Mouse (Mus musculus) lung, postnatal 10 days (tissue): ENCODE data around the gene Gm49320.

Experiments used
- DNase-seq: peaks from one replicate; pipeline ENCODE4 v3.0.0; 2021

The Gm49320 gene

DNA sequence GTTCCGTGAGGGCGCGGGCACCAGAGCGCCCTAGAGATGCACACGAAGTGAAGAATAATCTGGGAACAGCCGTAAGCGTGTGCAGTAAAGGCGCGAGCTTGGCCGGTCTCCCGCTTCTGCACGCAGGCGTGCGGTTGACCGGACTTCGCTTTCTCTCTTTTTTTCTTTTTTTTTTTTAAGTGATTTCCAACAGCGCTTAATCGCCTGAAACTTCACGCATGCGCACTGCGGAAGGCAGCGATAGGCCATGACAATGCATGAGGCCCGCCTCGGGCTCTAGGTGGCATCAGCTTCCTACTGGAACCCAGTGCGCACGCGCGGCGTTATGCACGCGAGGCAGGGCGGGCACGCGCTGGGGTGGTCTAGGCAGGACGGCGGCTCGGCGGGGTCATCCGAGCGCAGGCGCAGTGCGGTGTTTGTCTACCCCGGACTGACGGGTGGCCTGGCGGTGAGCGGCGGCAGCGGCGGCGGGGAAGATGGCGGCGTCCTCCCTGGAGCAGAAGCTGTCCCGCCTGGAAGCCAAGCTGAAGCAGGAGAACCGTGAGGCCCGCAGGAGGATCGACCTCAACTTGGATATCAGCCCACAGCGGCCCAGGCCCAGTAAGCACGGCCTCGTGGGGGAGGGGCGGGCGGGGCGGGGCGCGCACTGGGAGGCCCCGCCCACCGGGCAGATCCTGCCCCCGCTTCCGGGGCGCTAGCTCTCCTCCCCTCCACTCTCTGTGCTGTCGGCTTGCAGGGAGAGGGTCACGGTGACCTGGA, at the start of gene Gm49320, which contains the start of gene Map2k7:
Gm49320 (plus strand) TSS at position 432 of the 759 bp plus-strand sequence.
Map2k7 (plus strand) TSS at position 307 of the 759 bp plus-strand sequence.
- peak; percentile 100 for DNase-seq

DNA sequence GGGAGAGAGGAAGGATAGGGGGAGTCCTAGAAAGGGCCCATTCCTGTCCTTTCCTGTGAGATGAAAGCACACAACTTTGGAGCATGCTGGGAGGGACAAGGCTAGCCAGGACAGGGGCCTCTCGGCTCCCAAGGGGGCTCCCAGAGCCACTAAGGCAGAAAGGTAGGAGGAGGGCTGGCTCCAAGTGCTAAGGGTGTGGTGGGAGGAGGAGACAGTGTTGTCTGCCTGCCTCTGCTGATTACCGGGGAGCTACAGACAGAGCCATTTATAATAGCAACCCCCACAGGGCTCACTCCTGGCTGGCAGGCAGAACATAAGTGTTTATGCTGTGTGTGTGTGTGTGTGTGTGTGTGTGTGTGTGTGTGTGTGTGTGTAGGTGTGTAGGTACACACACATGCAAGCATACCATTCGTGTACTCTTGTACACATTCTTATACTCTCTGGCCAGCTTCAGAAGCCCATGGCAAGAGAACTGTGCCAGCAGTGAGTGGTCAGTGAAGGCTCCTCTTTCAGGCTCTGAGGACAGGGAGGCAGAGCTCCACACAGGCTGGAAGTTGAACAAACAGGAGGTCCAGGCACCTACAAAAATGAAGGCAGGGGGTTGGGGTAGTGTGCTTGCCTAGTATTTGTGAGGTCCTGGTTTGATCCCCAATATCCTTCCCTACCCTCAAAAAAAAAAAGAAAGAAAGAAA, 49.5 kb upstream of the Gm49320 start:
- no peak for DNase-seq

DNA sequence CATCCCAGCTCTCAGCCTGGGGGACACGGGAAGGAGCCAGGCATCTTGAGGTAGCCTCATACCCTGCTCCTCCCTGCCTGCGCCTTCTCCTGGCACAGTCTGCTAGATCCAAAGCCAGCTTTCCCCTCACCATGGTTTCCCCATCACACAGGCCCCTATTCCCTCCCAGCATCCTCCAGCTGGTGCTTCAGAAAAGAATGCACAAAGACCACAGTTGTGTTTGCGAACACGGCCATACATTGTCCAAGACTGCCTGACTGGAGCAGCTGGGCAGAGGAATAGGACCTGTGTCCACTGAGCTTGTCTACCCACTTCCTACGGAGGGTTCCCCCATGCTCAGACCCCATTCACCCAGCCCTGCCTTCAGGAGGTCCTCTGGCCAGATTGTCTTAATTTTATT, 46.4 kb upstream of the Gm49320 start:
- DNase-seq = no peak

DNA sequence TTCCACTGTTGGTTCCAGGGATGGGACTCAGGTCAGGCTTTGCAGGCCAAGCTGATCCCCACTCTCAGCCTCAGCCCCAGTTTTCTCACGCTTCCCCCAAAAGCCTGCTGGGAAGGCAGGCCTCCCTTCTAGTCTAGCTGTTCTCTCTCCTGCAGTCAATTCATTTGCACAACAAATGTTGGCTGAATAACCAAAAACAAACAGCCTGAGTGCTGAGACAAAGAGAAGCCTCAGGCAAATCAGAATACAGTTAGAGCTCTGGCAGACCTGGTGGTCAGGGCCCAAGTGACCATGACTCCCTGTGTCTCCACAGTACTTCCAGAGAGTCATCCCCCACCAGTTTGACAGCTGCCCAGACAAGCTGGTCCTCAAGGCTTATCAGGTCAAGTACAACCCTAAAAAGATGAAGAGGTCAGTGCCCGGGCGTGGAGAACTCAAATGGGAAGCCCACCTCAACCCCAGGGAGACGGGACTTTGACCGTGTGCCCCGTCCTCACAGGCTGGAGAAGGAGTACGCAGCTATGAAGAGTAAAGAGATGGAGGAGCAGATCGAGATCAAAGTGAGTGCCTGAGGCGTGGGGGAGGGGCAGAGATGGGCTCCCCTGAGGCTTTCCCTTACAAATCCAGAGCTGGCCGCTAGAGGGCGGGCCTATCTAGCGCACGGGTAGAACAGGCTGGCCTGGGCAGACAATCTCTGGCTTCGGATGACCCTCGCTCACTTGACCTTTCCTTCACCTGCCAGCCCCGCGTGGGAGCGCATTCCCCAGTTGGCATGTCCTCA, 45.7 kb upstream of the Gm49320 start:
- peak; percentile 92 for DNase-seq

DNA sequence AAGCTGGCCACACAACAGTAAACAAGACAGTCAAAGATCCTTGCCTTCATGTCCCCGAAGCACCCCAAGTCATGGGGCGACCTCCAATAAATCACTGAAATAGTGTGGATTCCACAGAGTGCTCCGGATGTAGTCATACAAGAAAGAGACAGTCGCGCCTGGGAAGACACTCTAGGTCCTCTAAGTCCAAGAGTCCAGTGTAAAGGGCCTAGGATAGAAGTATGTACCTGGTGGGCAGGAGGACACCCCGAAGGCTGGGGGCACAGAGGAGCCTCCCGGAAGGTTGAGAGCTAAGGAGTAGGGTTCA, 45.1 kb upstream of the Gm49320 start:
- no peak for DNase-seq

DNA sequence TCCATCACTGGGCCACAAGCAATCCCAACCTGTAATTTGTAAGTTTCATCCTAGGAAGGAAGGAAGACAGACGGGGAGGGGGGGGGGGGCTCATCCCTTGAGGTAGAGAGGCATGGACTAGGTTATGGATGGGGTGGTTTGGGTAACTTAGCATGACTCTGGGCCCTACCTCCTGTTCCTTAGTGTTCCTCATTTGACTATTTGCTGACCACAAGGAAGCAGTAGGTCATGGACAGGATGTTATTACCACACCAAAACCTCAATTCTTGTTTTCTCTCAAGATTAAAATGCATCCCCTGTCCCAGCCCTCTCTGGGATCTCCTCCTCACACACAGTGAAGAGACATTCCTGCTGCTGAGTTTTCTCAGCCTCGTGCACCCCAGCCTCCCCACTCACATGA, 37.3 kb upstream of the Gm49320 start:
- DNase-seq = no peak

DNA sequence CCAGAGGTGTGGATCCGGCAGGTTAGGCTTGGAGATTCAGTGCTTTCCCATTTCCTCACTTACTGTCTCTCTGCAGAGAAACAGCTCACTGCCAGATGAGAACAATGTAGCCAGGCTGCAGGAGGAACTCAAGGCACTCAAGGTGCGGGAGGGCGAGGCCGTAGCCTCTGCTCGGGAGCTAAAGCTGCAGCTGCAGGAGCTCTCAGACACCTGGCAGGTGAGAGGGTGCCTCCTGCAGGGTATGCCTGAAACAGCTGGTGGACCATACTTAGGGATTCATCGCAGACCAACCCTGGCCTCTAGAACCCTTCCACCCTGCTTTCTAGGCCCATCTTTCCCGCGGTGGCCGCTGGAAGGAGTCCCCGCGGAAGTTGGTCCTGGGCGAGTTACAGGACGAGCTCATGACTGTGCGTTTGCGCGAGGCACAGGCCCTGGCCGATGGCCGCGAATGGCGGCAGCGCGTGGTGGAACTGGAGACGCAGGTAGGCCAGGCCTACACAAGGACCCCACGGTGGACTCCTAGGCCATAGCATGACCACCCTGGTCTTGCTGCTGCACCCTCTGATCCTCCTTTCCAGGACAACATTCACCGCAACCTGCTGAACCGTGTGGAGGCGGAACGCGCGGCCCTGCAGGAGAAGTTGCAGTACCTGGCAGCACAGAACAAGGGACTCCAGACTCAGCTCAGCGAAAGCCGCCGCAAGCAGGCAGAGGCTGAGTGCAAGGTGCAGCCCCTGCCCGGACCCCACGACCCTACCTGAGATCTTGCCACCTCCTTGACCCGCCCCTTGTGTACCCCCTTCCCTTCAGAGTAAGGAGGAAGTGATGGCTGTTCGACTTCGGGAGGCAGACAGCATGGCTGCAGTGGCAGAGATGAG, 33.2 kb upstream of the Gm49320 start:
- no peak for DNase-seq

DNA sequence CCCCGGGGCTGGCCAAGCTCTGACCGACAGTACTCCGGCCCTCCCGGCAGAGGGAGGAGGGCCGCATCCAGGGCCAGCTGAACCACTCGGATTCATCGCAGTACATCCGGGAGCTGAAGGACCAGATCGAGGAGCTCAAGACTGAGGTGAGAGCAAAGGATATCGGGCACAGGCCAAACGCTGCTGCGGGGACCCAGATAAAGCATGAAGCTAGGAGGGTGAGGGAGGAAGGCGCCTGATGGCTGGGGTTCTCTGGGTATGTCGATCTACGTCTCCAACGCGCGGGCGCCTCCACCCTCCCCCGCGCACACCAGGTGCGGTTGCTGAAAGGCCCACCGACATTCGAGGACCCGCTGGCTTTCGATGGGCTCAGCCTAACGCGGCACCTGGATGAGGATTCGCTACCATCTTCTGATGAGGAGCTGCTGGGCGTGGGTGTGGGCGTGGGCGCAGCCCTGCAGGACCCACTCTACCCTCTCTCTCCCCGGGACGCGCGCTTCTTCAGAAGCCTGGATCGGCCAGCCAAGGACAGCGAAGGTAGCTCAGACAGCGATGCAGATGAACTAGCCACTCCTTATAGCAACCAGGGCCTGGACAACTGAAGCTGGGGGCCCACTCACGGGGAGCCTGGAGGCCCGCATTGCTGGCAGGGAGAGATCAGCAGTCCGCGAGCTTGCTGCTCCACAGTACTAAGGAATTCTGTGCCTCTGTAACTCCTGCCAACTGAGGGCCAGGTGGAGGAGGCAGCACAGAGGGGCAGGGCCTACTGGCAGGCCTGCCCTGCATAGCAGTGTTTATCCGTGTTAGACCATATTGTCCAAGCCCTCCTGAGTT, 32.3 kb upstream of the Gm49320 start:
- DNase-seq = no peak

DNA sequence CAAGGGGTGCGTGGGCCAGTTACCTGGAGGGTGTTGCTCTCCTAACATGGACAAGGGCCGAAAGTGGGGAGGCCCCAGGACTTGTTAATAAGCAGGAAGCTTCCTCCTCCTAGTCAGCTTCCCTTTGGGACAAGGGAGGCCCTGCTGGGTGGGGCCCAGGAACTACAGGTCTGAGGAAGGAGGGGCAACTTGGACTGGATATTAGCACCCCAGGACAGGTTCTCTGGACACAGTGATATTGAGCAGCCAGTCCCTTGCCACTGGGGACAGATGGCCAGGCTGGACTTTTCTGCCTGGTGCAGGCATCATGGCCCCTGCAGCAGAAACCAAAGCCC, 31.7 kb upstream of the Gm49320 start:
- DNase-seq = no peak

DNA sequence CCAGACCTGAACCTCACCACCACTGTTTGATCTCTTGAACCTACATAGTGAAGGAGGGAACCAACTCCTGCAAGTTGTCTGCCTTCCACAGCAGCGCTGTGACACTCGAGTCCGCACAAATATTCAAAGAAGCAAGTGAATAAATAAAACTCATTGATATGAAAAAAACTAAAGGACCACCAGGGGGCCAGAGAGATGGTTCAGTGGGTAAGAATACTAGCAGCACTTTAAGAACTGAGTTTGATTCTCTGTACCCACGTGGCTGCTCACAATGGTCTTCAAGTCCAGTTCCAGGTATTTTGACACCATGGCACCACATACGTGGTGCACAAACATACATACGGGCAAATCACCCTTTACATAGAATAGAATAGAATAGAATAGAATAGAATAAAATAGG, 27.6 kb upstream of the Gm49320 start:
- DNase-seq = no peak

DNA sequence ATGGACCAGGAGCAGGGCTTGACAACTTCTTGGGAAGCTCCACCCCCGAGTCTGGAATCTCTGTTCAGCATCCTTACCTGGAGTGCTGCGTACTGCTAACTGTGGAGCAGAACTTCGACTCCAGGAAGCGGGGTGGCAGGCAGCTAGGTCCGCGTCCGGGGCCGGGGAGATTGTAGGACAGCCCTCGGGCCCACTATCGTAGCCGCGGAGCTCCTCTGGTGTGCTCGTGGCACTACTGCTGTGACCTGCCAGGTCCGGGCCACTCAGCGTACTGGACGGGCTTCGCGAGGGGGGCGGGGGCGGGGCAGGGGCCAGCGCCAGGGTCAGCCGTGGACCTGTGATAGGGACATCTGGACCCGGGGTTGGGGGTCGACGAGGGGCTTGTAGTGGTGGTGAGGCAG, 25.9 kb upstream of the Gm49320 start:
- DNase-seq = peak; percentile 27

DNA sequence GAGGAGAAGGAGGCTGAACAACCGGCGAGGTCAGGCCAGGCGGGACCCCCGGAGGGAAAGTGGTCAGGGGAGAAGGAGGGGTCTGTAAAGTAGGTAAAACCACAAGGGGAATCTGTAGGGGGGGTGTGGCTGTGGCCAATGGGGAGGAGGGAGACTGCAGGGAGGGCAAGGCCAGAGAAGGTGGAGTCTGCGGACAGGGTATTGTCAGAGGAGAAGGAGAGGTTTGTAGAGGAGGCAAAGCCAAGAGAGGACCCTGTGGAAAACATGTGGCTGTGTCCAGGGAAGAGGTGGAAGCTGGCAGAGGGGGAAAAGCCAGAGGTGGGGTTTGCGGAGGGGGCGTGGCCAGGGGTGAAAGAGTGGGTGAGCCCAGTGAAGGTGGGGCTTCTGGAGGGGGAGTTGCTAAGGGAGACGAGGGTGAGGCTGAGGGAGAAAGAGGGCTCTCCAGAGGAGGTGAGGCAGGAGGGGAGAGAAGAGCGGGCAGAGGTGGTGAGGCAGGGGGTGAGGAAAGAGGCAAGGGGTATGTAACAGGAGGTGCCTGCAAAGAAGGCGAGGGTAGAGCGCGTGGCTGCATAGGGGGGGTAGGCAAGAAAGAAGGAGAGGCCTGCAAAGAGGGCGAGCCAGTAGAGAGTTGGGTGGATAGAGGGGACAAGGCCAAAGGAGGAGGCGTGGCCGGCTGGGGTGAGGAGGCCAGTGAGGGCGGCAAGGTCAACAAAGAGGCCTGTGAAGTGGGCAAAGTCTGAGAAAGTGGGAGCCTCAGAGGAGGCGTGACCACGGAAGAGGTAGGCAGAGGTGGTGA, 25.3 kb upstream of the Gm49320 start:
- peak; percentile 83 for DNase-seq

DNA sequence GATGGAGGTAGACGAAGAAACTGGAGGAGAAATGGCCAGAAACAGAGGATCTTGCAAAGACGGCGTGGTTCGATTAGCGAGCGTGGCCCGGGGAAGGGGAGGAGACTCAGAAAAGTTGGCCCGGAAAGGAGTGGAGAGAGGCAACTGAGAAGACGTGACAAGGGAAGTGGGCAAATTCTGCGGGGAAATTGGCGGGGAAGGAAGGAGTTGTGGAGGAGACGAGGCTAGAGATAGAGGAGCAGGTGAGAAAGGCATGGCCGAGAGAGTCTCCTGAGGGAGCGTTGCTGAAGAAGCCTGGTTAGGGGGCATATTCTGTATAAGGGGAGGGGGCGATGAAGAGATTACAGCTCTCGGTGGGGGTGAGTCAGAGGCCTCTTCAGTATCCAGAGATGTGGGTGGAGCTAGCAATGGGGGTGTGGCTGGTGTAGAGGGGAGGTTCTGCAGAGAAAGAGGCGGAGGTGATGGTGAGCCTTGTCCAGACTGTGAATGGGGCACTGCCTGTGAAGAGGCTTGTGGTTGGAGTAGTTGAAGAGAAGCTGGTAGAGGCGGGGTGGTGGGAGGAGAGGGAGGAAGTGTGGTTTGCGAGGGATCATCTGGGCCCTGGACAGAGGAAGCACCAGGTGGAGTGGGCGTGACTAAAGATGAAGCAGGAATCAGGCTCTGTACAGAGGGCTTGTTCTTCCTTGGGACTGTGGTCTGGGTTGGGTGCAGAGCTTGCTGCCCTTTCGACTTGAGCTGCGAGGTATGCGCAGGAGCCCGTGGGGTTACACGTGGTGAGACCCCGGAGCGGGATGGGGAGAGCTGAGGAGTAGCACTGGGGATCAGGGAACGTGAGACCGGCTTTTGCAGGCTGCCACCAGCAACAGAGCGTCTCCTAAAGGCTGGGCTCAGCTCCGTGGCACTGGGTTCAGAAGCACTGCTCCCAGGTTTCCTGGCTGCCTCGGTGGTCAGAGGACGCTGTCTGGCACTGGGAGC, 24.4 kb upstream of the Gm49320 start:
- DNase-seq = peak; percentile 93

DNA sequence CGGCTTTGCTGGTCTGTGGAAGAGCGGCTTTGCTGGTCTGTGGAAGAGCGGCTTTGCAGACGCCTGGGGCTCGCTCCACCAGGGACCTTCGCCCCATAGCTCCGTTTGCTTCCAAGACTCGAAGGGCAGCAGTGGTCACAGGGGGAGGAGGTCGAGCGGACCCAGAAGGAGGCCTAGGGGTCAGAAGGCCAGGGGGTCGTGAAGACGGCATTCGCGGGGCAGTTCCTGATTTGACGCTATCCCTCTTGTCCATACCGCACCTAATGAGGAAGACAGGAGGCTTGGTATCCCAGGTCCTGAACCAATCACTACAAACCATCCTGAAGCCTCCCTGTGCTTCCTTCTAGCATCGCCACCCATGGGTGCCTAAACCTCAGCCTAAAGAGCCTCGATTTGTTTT, 22.4 kb upstream of the Gm49320 start:
- DNase-seq = no peak

DNA sequence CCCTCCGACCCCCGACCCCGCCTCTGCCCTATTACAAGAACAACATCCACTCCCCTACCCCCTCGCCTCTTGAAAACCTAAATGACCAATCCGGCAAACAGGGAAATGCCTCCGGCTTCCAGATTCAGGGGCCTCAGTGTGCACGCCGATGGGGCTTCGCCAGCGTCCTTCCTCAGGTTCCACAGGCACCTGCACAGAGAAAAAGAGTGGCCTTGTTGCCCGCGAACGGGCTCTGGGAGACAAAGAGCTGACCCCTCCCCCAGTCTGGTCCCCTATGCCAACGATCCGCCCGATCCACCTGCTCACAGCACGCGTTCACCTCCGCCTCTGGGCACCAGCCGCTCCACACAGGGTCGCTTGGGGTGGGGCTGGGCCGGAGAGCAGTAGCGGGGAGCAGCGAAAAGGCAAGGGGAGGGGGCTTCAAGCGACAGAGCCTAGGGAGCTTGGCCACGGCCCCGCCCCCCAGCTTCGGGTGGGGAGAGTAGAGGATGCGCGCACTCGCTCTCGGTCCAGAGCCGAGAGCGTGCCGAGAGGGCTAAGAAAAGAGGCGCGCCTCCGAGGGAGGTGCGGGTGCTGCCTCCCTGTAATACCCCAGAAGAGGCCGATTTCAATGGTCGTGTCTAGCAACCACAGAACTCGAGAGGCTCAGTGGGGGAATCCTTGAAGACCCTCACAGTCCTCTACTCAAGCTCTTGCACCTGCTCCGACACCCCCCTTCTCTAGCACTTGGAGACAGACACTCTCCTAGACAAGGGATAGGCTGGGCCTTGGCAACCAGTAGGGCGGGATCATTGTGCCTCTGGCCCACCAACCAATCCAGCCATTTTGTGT, 21.7 kb upstream of the Gm49320 start, which contains the start of gene Prr36:
Prr36 (minus strand) TSS at position 669 of the 831 bp plus-strand sequence.
- DNase-seq = peak; percentile 19

DNA sequence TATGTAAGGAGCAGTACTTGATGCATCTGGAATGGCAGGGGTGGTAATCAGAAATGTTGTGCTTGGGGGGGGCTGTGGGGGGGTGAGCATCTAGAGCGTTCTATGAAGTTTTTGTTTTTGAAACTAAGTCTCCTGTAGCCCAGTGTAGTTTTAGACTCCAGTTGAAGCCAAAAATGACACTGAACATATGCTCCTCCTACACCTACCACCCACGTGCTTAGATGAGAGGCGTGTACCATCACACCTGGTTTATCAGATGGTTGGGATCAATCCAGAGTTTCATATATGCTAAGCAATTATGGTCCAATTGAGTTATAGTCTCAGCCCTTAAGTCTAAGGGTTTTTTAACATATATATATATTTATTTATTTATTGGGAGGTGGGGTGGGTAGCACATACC, 19.0 kb upstream of the Gm49320 start:
- DNase-seq = no peak

DNA sequence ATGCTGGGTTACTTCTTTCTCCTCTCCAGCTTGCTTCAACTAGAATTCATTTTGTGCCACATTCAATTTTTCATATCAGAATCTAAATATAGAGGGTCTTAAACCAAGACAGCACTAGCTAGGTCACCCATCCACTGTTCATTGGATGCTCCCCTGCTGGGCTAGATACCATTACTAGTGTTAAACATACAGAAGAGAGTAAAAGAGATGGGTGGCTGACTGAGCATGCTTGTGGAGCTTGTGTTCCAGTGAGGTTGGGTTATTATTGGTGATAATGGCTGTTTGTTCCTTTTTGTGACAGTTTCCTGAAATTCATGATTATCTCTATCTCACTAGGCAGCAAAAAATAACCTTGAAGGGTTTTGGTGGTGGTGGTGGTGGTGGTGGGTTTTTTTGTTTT, 16.6 kb upstream of the Gm49320 start:
- DNase-seq = no peak

DNA sequence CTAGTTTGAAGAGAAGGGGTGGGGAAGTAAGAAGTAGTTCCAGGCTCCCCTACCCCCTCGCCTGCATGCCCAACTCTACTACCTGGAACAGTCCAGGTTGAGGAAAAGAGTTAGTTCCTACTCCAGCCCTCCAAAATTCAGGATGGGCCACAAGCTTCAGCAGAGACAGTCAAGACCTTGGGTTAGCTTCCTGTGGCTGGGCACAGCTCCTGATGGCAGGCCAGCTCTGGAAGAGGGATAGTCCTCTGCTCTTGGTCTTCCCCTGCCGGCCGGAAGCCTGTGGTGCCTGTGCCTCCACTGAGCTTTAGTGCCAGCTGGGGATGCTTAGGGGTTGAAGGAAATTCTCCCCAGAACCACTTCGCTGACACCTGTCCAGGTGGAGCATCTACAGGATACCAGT, 12.3 kb upstream of the Gm49320 start:
- DNase-seq = no peak
